Mouse (Mus musculus) neural tube, embryonic 14.5 days (tissue): ENCODE results near the gene Plxdc1. TPM values are rescaled to one million over a fixed set of nuclear protein-coding genes. Genes with fewer than 3 reads are reported as not detected.
"Not testable (repeated sequence)": the region's sequence is repeated elsewhere in the genome, so short reads cannot be mapped to it uniquely, and the experiment has no call there.

Source experiments
- ATAC-seq: fragments of 200-750 bp; cut with Nextera tagmentation; 2 replicates; pipeline ENCODE4 v1.8.0; 2017; ENCODE audit warnings: low read depth, mild to moderate bottlenecking, moderate TSS enrichment, moderate library complexity
- H3K27ac ChIP-seq: fragments of 300-500 bp; sonication (generic); 2 replicates; pipeline ENCODE4 v1.5.1; 2014; ENCODE audit warnings: low read depth, mild to moderate bottlenecking, control low read depth, low read length, moderate library complexity, mixed read lengths
- H3K27me3 ChIP-seq: fragments of 300-500 bp; sonication (generic); 2 replicates; pipeline ENCODE4 v1.6.1; 2014; ENCODE audit warnings: low read length; ENCODE audit not compliant: control insufficient read depth, insufficient read depth
- H3K36me3 ChIP-seq: fragments of 300-500 bp; sonication (generic); 2 replicates; pipeline ENCODE4 v1.6.1; 2014; ENCODE audit warnings: low read length, mixed read lengths; ENCODE audit not compliant: control insufficient read depth, insufficient read depth
- H3K4me1 ChIP-seq: fragments of 300-500 bp; sonication (generic); 2 replicates; pipeline ENCODE4 v1.6.1; 2014; ENCODE audit warnings: low read length; ENCODE audit not compliant: control insufficient read depth, insufficient read depth
- H3K4me2 ChIP-seq: fragments of 300-500 bp; sonication (generic); 2 replicates; pipeline ENCODE4 v1.6.1; 2014; ENCODE audit warnings: mild to moderate bottlenecking, low read depth, low read length, control low read depth
- H3K4me3 ChIP-seq: fragments of 300-500 bp; sonication (generic); 2 replicates; pipeline ENCODE4 v1.5.1; 2014; ENCODE audit warnings: low read depth, low read length, control low read depth, mixed read lengths
- H3K9ac ChIP-seq: fragments of 300-500 bp; sonication (generic); replicated peaks from 2 replicates; pipeline ENCODE4 v1.6.1; 2014; ENCODE audit warnings: low read depth, mild to moderate bottlenecking, control low read depth, low read length, mixed read lengths
- H3K9me3 ChIP-seq: fragments of 300-500 bp; sonication (generic); 2 replicates; pipeline ENCODE4 v1.6.1; 2016; ENCODE audit warnings: low read length; ENCODE audit not compliant: control insufficient read depth
- WGBS: fragments of 180-500 bp; shearing (Covaris S2); extraction: QIAGEN DNeasy Blood & Tissue Kit; methylation state at CpG from one replicate; pipeline ENCODE4 v1.1.7; 2014; 5-methylcytosine and 5-hydroxymethylcytosine counted together
- polyA plus RNA-seq: library from polyadenylated mRNA; unstranded; fragments of >200 nt; fragmentation: Nextera tagmentation; extraction: Ambion mirVana; gene quantifications from 2 replicates; pipeline ENCODE4 v1.2.1, GENCODE M21; 2014

Plxdc1 gene
- polyA plus RNA-seq, 1 experiment from 2014 or later: 0.70 TPM

GRCm38 (mm10) chr11:97949703-97950475 lies 36.4 kb downstream of the Plxdc1 start:
- WGBS: 33% methylated on average over 20 of the region's 20 CpGs
- Histone ChIP-seq H3K4me1 (no peaks in the 10 kb centered on the region), H3K27me3 (no peaks in the 10 kb centered on the region), H3K36me3 (no peaks in the 10 kb centered on the region), H3K9me3 (no peaks in the 10 kb centered on the region), H3K4me2 (no peak overlapping the region), H3K4me3 (no peak overlapping the region), H3K27ac (no peak overlapping the region), H3K9ac (no peak overlapping the region)
- peak; percentile 54; the same call in 1 of the 2 replicates for ATAC-seq

GRCm38 (mm10) chr11:97947426-97947825 lies 38.8 kb downstream of the Plxdc1 start:
- 15% methylated on average over 7 of the region's 7 CpGs for WGBS
- H3K4me3 ChIP-seq: no peak overlapping the region
- H3K27me3 ChIP-seq: no peaks in the 10 kb centered on the region

GRCm38 (mm10) chr11:97945738-97946289 lies 40.4 kb downstream of the Plxdc1 start:
- not testable (repeated sequence) for H3K4me3 ChIP-seq, ATAC-seq, H3K4me1 ChIP-seq, H3K36me3 ChIP-seq, H3K9ac ChIP-seq, H3K4me2 ChIP-seq, H3K27ac ChIP-seq, H3K27me3 ChIP-seq, H3K9me3 ChIP-seq
- 89% methylated on average over 7 of the region's 7 CpGs for WGBS

More at GRCm38 (mm10) chr11:97947426-97947825, 38.8 kb downstream of the Plxdc1 start:
- Histone ChIP-seq H3K4me2 (no peak overlapping the region), H3K9ac (no peak overlapping the region), H3K4me1 (no peaks in the 10 kb centered on the region), H3K9me3 (no peaks in the 10 kb centered on the region), H3K27ac (no peak overlapping the region), H3K36me3 (no peaks in the 10 kb centered on the region)
- no peak for ATAC-seq

GRCm38 (mm10) chr11:97945031-97945430 lies 41.2 kb downstream of the Plxdc1 start:
- Histone ChIP-seq H3K36me3 (no peaks in the 10 kb centered on the region), H3K27me3 (no peaks in the 10 kb centered on the region), H3K9ac (no peak overlapping the region), H3K4me3 (no peak overlapping the region), H3K27ac (no peak overlapping the region), H3K9me3 (no peaks in the 10 kb centered on the region), H3K4me2 (no peak overlapping the region), H3K4me1 (no peaks in the 10 kb centered on the region)
- WGBS: 84% methylated on average over 10 of the region's 10 CpGs
- ATAC-seq: no peak

GRCm38 (mm10) chr11:97943256-97943655 lies 43.0 kb downstream of the Plxdc1 start:
- Histone ChIP-seq H3K36me3 (no peaks in the 10 kb centered on the region), H3K9ac (no peak overlapping the region), H3K4me2 (no peak overlapping the region), H3K4me3 (no peak overlapping the region), H3K4me1 (no peaks in the 10 kb centered on the region), H3K9me3 (no peaks in the 10 kb centered on the region), H3K27me3 (no peaks in the 10 kb centered on the region), H3K27ac (no peak overlapping the region)
- no peak for ATAC-seq
- 84% methylated on average over 5 of the region's 5 CpGs for WGBS

- Histone ChIP-seq H3K27me3 (no peaks in the 10 kb centered on the region), H3K4me3 (no peak overlapping the region), H3K9me3 (no peaks in the 10 kb centered on the region), H3K27ac (no peak overlapping the region), H3K4me1 (no peaks in the 10 kb centered on the region), H3K9ac (no peak overlapping the region), H3K36me3 (no peaks in the 10 kb centered on the region), H3K4me2 (no peak overlapping the region)
- ATAC-seq: no peak
- 86% methylated on average over 15 of the region's 15 CpGs for WGBS
These were observed 43.7 kb downstream of the Plxdc1 start for GRCm38 (mm10) chr11:97942420-97943111.

GRCm38 (mm10) chr11:97937469-97938105 lies 48.7 kb downstream of the Plxdc1 start:
- ATAC-seq: no peak
- H3K27ac ChIP-seq: no peak overlapping the region

GRCm38 (mm10) chr11:97936758-97937157 lies 49.5 kb downstream of the Plxdc1 start:
- no peak overlapping the region for H3K27ac ChIP-seq
- no peaks in the 10 kb centered on the region for H3K9me3 ChIP-seq
- H3K9ac ChIP-seq: no peak overlapping the region
- ATAC-seq: no peak
- H3K36me3 ChIP-seq: no peaks in the 10 kb centered on the region
- 35% methylated on average over 3 of the region's 3 CpGs for WGBS
- H3K27me3 ChIP-seq: no peaks in the 10 kb centered on the region
- H3K4me2 ChIP-seq: no peak overlapping the region
- H3K4me3 ChIP-seq: no peak overlapping the region
- H3K4me1 ChIP-seq: no peaks in the 10 kb centered on the region

More at GRCm38 (mm10) chr11:97937469-97938105, 48.7 kb downstream of the Plxdc1 start:
- Histone ChIP-seq H3K4me3 (no peak overlapping the region), H3K36me3 (no peaks in the 10 kb centered on the region), H3K4me1 (no peaks in the 10 kb centered on the region), H3K27me3 (no peaks in the 10 kb centered on the region), H3K9ac (no peak overlapping the region), H3K4me2 (no peak overlapping the region), H3K9me3 (no peaks in the 10 kb centered on the region)
- 74% methylated on average over 2 of the region's 2 CpGs for WGBS
